Mouse (Mus musculus): ENCODE measurements at regions not wholly inside any gene's neighbourhood (a gene's known extent, or its start where the extent isn't known, plus 50 kb on each side); places are given as distances from the start of the nearest gene placed in this dataset.

GRCm38 (mm10) chr14:71359581-71359980 is 759.9 kb upstream of the Fam160b2 start:
- no peak for DNase-seq (ENCODE audit: low read depth)

GRCm38 (mm10) chr14:71338219-71338618 is 738.6 kb upstream of the Fam160b2 start:
- DNase-seq (ENCODE audit: low read depth): no peak

- no peak for DNase-seq (ENCODE audit: low read depth)
Measured at GRCm38 (mm10) chr14:71336906-71337305, 737.3 kb upstream of the Fam160b2 start.

GRCm38 (mm10) chr14:71334022-71334421 is 734.4 kb upstream of the Fam160b2 start:
- no peak for DNase-seq (ENCODE audit: low read depth)

- DNase-seq (ENCODE audit: low read depth): no peak
Measured at GRCm38 (mm10) chr14:71329862-71330630, 730.4 kb upstream of the Fam160b2 start.

- no peak for DNase-seq (ENCODE audit: low read depth)
Measured at GRCm38 (mm10) chr14:71327621-71328020, 728.0 kb upstream of the Fam160b2 start.

GRCm38 (mm10) chr14:71326521-71327105 is 727.0 kb upstream of the Fam160b2 start:
- no peak for DNase-seq (ENCODE audit: low read depth)

- DNase-seq (ENCODE audit: low read depth): no peak
Measured at GRCm38 (mm10) chr14:71315228-71315627, 715.6 kb upstream of the Fam160b2 start.

- DNase-seq (ENCODE audit: low read depth): no peak
Measured at GRCm38 (mm10) chr14:71299755-71300154, 700.1 kb upstream of the Fam160b2 start.

GRCm38 (mm10) chr14:71281568-71281967 is 681.9 kb upstream of the Fam160b2 start:
- no peak for DNase-seq (ENCODE audit: low read depth)

GRCm38 (mm10) chr14:71276309-71276791 is 676.7 kb upstream of the Fam160b2 start:
- DNase-seq (ENCODE audit: low read depth): no peak

GRCm38 (mm10) chr14:71272470-71272869 is 672.8 kb upstream of the Fam160b2 start:
- peak; percentile 12 for DNase-seq (ENCODE audit: low read depth)

GRCm38 (mm10) chr14:71257650-71258049 is 658.0 kb upstream of the Fam160b2 start:
- DNase-seq (ENCODE audit: low read depth): no peak

- DNase-seq (ENCODE audit: low read depth): no peak
Measured at GRCm38 (mm10) chr14:71254207-71254606, 654.6 kb upstream of the Fam160b2 start.

- DNase-seq (ENCODE audit: low read depth): no peak
Measured at GRCm38 (mm10) chr14:71252136-71252535, 652.5 kb upstream of the Fam160b2 start.

GRCm38 (mm10) chr14:71251116-71251515 is 651.5 kb upstream of the Fam160b2 start:
- no peak for DNase-seq (ENCODE audit: low read depth)

GRCm38 (mm10) chr14:71249387-71249965 is 649.8 kb upstream of the Fam160b2 start:
- no peak for DNase-seq (ENCODE audit: low read depth)

- no peak for DNase-seq (ENCODE audit: low read depth)
Measured at GRCm38 (mm10) chr14:71248534-71248933, 648.9 kb upstream of the Fam160b2 start.

GRCm38 (mm10) chr14:71241655-71242390 is 642.2 kb upstream of the Fam160b2 start:
- no peak for DNase-seq (ENCODE audit: low read depth)

- no peak for DNase-seq (ENCODE audit: low read depth)
Measured at GRCm38 (mm10) chr14:71236192-71236591, 636.6 kb upstream of the Fam160b2 start.

GRCm38 (mm10) chr14:71234900-71235299 is 635.3 kb upstream of the Fam160b2 start:
- DNase-seq (ENCODE audit: low read depth): no peak

- no peak for DNase-seq (ENCODE audit: low read depth)
Measured at GRCm38 (mm10) chr14:71234276-71234675, 634.6 kb upstream of the Fam160b2 start.

All from 416B (cell line).